9 mouse cellular contexts compared by ENCODE assay signal in genomic region chr17:49172052-49172799, GRCm38 (mm10).
DNase-seq lines count a peak whose midpoint lies in the region; ATAC-seq and TF ChIP-seq lines count a peak whose summit lies in the region.
"Had no signal": no experiment of that assay in that cellular context is flagged by ENCODE, and none has a peak within 500 bp of the region (broad histone marks: within the 10 kb centered on the region; RNA-seq: fewer than 3 reads in every experiment).

No protein-coding gene starts in this region.

- no peak for DNase-seq in cerebellum, postnatal 14 days
- DNase-seq in midbrain, postnatal 0 days (ENCODE audit: low spot score) = peak; percentile 65
- no peak for DNase-seq in gastrocnemius, adult 18-20 months (ENCODE audit: low spot score)
- DNase-seq in gastrocnemius, adult 8-10 months (ENCODE audit: low spot score in 2 of 2) = no peak

- TF ChIP-seq CTCF in midbrain, postnatal 0 days (IDR thresholded peaks at IDR 0.05) = peak; percentile 52

- H3K9ac ChIP-seq in hindbrain, embryonic 16.5 days (ENCODE audit: low read depth, low read length) = peak overlapping the region; percentile 50
- 0 out of 2 replicates have a peak overlapping the region, but pooled peaks have one; percentile 24 for H3K9ac ChIP-seq in midbrain, postnatal 0 days (replicated peaks; ENCODE audit: low read length, poor library complexity, severe bottlenecking)

- peaks cover 5% of the 10 kb centered on the region; the same call in 1 of the 2 replicates for H3K4me1 ChIP-seq in megakaryocyte, embryonic 14.5 days
- H3K4me1 ChIP-seq in hindbrain, embryonic 16.5 days (ENCODE audit: control insufficient read depth, insufficient read depth, low read depth, low read length) = peaks cover 14% of the 10 kb centered on the region
- no peaks in the 10 kb centered on the region for H3K4me1 ChIP-seq in midbrain, postnatal 0 days (ENCODE audit: insufficient read depth, low read length)

- ATAC-seq in cerebellum, adult (ENCODE audit: insufficient number of reproducible peaks, low FRiP score, low TSS enrichment) = peak; percentile 41
- ATAC-seq in megakaryocyte, adult 5-6 weeks (ENCODE audit: poor library complexity, severe bottlenecking) = no peak
- ATAC-seq in hindbrain, embryonic 16.5 days = no peak; the same call in 1 of the 2 replicates
- ATAC-seq in midbrain, postnatal 0 days (ENCODE audit: low FRiP score) = no peak

- H3K27ac ChIP-seq in hindbrain, embryonic 16.5 days (ENCODE audit: low read depth, low read length) = no peak overlapping the region
- H3K27ac ChIP-seq in midbrain, postnatal 0 days (ENCODE audit: low read depth, low read length) = no peak overlapping the region

- peak overlapping the region; percentile 89 for H3K4me3 ChIP-seq in megakaryocyte, embryonic 14.5 days (replicated peaks)
- H3K4me3 ChIP-seq in hindbrain, embryonic 16.5 days (ENCODE audit: low read length) = peak overlapping the region; percentile 39
- peak overlapping the region; percentile 25; the same call in 1 of the 2 replicates for H3K4me3 ChIP-seq in midbrain, postnatal 0 days (ENCODE audit: low read depth, low read length)
- H3K4me3 ChIP-seq: myocyte had no signal

- H3K27me3 ChIP-seq in megakaryocyte, embryonic 14.5 days (replicated peaks) = peaks cover 11% of the 10 kb centered on the region
- H3K27me3 ChIP-seq in hindbrain, embryonic 16.5 days (replicated peaks; ENCODE audit: control insufficient read depth, insufficient read depth, low read length) = no peaks in the 10 kb centered on the region
- peaks cover 6% of the 10 kb centered on the region; the same call in 1 of the 2 replicates for H3K27me3 ChIP-seq in midbrain, postnatal 0 days (ENCODE audit: insufficient read depth, low read length)

- peak overlapping the region; percentile 74 for H3K4me2 ChIP-seq in hindbrain, embryonic 16.5 days (ENCODE audit: low read length)
- peak overlapping the region; percentile 53 for H3K4me2 ChIP-seq in midbrain, postnatal 0 days (ENCODE audit: low read depth, low read length, poor library complexity, severe bottlenecking)

- H3K36me3 ChIP-seq in megakaryocyte, embryonic 14.5 days (replicated peaks; ENCODE audit: low read length) = no peaks in the 10 kb centered on the region
- no peaks in the 10 kb centered on the region for H3K36me3 ChIP-seq in hindbrain, embryonic 16.5 days (ENCODE audit: control insufficient read depth, insufficient read depth, low read length)
- no peaks in the 10 kb centered on the region for H3K36me3 ChIP-seq in midbrain, postnatal 0 days (ENCODE audit: insufficient read depth, low read length)

- peaks cover 9% of the 10 kb centered on the region for H3K9me3 ChIP-seq in megakaryocyte, embryonic 14.5 days
- H3K9me3 ChIP-seq in hindbrain, embryonic 16.5 days (ENCODE audit: control insufficient read depth, low read length) = no peaks in the 10 kb centered on the region
- H3K9me3 ChIP-seq in midbrain, postnatal 0 days (ENCODE audit: low read length) = no peaks in the 10 kb centered on the region; the same call in 1 of the 2 replicates

- WGBS in hindbrain, embryonic 16.5 days = 12% methylated on average over 15 of the region's 15 CpGs
- 11% methylated on average over 15 of the region's 15 CpGs for WGBS in midbrain, postnatal 0 days

Comparison
In these comparisons a context has a peak if more than half of its experiments do, and no peak if none do; other contexts are left out.
1. H3K4me3 ChIP-seq: peak in every context shown above with its lines; median percentile 89 in megakaryocyte, embryonic 14.5 days; 39 in hindbrain, embryonic 16.5 days; 25 in midbrain, postnatal 0 days.